Mouse (Mus musculus): ENCODE data around the gene Ccnk. TPM values are rescaled to one million over a fixed set of nuclear protein-coding genes. Genes with fewer than 3 reads are reported as not detected.

The Ccnk gene
- polyA plus RNA-seq, 1 experiment from 2014 or later = 2.0 TPM

DNA sequence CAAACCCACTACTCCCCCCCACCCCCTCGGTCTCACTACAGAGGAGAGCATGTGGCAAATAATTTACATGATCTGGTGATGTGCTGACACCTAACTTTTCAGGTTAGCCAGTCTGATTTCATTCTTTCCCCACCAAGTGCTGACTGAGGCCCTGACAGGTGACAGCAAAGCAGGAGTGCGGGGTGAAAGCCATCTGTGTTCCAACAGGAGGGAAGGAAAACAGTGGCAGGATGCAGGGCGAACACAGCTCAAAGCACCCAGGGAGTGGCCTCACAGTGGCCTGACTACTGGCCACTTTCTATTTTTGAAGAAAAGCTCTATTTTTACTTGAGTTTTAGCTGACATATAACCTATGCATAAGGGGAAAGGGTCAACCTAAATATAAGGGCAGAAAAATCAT lies 15.7 kb upstream of the Ccnk start:
- Histone ChIP-seq H3K27ac (ENCODE audit: poor library complexity, severe bottlenecking) (no peak overlapping the region), H3K9me3 (replicated peaks) (no peaks in the 10 kb centered on the region), H3K27me3 (replicated peaks) (no peaks in the 10 kb centered on the region), H3K4me1 (replicated peaks) (peaks cover 17% of the 10 kb centered on the region), H3K4me2 (no peak overlapping the region), H3K36me3 (peaks cover 42% of the 10 kb centered on the region), H3K4me3 (no peak overlapping the region), H3K9ac (no peak overlapping the region)
- 75% methylated on average over 3 of the region's 3 CpGs for WGBS
- no peak for ATAC-seq (ENCODE audit: insufficient number of reproducible peaks, low FRiP score)

DNA sequence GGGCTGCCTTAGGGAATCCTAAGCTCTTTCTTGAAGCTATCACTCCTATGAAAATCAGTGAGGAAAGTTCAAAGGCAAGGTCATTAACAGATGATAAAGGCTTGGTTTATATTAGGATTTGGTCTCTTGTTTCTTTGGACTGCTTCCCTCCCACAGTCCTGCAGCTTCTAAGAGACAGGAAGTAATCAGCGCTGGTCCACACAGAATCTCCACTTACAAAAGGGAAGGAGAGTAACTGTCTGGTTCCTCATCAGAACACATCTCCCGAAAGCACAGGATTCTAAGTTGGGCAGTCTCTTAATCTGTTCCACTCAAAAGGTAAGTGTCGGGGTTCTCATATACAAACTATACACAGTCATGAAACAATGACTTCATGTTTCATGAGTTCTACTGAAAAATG lies 10.5 kb upstream of the Ccnk start:
- Histone ChIP-seq H3K27ac (ENCODE audit: poor library complexity, severe bottlenecking) (no peak overlapping the region), H3K36me3 (peaks cover 4% of the 10 kb centered on the region), H3K9me3 (replicated peaks) (no peaks in the 10 kb centered on the region), H3K27me3 (replicated peaks) (no peaks in the 10 kb centered on the region), H3K4me3 (no peak overlapping the region), H3K9ac (no peak overlapping the region), H3K4me2 (no peak overlapping the region), H3K4me1 (replicated peaks) (peaks cover 41% of the 10 kb centered on the region)
- no peak for ATAC-seq (ENCODE audit: insufficient number of reproducible peaks, low FRiP score)
- WGBS = 57% methylated on average over 3 of the region's 3 CpGs

DNA sequence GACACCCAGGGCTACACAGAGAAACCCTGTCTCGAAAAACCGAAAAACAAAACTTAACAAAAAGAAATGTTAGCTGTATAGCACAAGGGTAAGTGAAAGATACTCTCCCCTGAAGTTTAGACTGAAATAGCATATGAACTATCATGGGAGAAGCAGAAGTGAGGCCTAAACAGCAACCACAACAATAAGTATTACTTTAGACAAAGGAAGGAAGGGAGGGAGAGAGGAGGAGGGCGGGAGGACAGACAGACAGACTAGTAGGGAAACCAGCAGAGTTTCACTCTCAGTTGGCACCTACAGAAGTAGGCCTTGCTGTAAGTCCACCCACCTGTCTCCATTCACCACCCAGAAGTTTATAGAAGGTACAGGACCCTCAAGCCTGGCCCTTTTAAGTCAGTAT lies 8.9 kb upstream of the Ccnk start:
- Histone ChIP-seq H3K27ac (ENCODE audit: poor library complexity, severe bottlenecking) (no peak overlapping the region), H3K9ac (no peak overlapping the region), H3K4me3 (no peak overlapping the region), H3K9me3 (replicated peaks) (no peaks in the 10 kb centered on the region), H3K4me2 (no peak overlapping the region), H3K27me3 (replicated peaks) (no peaks in the 10 kb centered on the region), H3K4me1 (replicated peaks) (peaks cover 45% of the 10 kb centered on the region), H3K36me3 (no peaks in the 10 kb centered on the region)
- no peak for ATAC-seq (ENCODE audit: insufficient number of reproducible peaks, low FRiP score)
- 86% methylated on average over 3 of the region's 3 CpGs for WGBS

DNA sequence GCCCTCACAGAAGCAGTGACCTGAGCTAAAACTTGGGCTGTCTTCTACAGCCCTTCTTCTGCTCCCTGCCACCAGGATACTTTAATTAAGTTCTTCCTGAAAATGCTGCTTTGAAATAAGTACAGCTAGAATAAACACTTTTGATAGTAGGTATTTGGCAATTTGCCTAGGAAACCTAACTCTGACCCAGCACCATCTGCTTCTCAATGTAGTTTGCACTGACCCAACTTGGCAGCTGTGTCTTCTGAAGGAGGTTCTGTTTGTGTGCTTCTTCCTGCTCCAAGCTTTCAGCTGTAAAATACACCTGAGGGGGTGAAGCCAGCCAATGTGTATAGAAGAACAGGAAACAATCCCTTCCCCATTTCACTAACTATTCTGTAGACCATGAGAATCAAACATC lies 8.0 kb upstream of the Ccnk start:
- no peak overlapping the region for H3K4me3 ChIP-seq
- no peaks in the 10 kb centered on the region for H3K36me3 ChIP-seq
- H3K27ac ChIP-seq (ENCODE audit: poor library complexity, severe bottlenecking) = no peak overlapping the region
- H3K9me3 ChIP-seq (replicated peaks) = no peaks in the 10 kb centered on the region
- peaks cover 43% of the 10 kb centered on the region for H3K4me1 ChIP-seq (replicated peaks)
- H3K9ac ChIP-seq = no peak overlapping the region
- no peaks in the 10 kb centered on the region for H3K27me3 ChIP-seq (replicated peaks)
- no peak for ATAC-seq (ENCODE audit: insufficient number of reproducible peaks, low FRiP score)
- H3K4me2 ChIP-seq = no peak overlapping the region

DNA sequence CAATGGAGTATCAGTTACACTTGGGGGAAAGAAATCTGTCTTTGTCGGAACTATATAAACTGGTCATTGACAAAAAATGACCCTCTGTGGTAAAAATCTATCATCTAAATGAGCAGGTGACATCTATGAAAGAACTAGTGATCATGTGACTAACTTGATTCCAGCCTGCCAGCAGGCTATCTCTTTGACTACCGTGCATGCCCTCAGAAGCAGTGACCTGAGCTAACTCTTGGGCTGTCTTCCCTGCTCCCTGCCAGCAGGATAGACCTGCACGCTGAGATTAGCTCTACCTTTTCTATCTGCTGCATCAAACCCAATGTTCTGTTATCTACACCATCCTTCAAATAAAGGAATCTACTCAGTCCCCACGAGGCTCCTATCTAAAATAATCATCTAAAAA lies 6.7 kb upstream of the Ccnk start:
- H3K4me1 ChIP-seq (replicated peaks) = peaks cover 47% of the 10 kb centered on the region
- no peak overlapping the region for H3K9ac ChIP-seq

DNA sequence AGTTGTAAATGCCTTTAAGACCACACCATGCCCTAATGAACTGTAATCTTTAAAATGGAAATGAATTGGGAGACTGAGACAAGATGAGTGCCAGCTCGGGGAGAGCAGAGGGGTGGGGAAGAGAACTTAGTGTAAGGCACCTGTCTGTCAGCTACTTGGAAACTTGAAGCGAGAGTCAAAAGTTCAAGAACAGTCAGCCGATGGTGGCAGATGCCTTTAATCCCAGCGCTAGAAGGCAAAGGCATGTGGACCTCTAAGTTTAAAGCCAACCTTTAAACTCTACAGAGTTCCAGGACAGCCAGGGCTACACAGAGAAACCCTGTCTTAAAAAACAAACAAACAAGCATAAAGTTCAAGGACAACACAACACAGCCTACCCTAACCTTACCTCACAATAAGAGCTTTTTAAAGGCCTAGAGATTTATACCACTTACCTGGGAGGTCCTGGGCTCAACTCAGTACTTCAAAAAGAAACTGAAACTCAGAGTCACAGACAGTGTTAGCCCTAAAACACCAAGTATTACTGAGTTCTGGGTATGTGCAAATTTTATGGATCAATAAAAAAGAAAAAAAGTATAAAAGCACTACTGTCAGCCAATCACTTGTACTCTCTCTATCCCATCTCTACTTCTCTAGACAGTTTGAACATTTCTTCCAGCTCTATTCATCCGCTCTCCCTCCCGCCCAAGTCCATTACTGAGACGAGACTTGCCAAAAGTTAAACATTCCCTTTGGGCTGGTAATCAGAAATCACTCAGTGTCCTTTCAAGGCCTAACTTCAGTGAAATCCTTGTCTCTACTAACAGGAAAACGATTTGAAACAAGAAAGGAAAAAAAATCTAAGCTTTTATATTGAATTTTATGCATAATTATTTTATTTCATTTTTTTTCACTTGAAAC lies 4.5 kb upstream of the Ccnk start:
- Histone ChIP-seq H3K9me3 (replicated peaks) (no peaks in the 10 kb centered on the region), H3K4me2 (no peak overlapping the region), H3K27ac (ENCODE audit: poor library complexity, severe bottlenecking) (no peak overlapping the region), H3K27me3 (replicated peaks) (no peaks in the 10 kb centered on the region), H3K4me1 (replicated peaks) (peaks cover 38% of the 10 kb centered on the region), H3K4me3 (no peak overlapping the region), H3K36me3 (no peaks in the 10 kb centered on the region), H3K9ac (no peak overlapping the region)
- ATAC-seq (ENCODE audit: insufficient number of reproducible peaks, low FRiP score) = no peak
- WGBS = 63% methylated on average over 8 of the region's 8 CpGs

More for the DNA sequence above, 6.7 kb upstream of the Ccnk start:
- Histone ChIP-seq H3K36me3 (no peaks in the 10 kb centered on the region), H3K4me3 (no peak overlapping the region), H3K27ac (ENCODE audit: poor library complexity, severe bottlenecking) (no peak overlapping the region), H3K27me3 (replicated peaks) (no peaks in the 10 kb centered on the region), H3K9me3 (replicated peaks) (no peaks in the 10 kb centered on the region), H3K4me2 (no peak overlapping the region)
- 58% methylated on average over 4 of the region's 4 CpGs for WGBS
- no peak for ATAC-seq (ENCODE audit: insufficient number of reproducible peaks, low FRiP score)

DNA sequence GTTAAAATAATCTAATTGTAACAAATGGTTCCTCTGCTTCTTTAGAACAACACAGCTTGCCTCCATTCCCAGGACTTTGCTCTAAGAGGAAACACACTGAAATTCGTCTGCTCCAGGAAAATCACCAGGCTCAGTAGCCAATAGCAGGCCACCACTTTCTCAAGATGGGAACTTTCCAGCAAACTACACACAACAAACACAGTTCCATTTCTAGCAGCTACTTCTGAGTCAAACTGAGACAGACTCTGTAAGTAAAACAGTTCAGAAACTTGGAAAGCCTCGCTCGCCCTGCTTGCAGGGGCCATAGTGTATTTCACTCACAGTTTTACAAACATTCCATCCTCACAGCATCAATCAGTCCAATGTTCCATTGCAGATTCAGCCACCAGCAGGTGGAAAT lies 3.0 kb upstream of the Ccnk start:
- 0 out of 2 replicates have a peak overlapping the region, but pooled peaks have one; percentile 21 for H3K27ac ChIP-seq (ENCODE audit: poor library complexity, severe bottlenecking)
- no peaks in the 10 kb centered on the region for H3K27me3 ChIP-seq (replicated peaks)
- no peak overlapping the region for H3K4me3 ChIP-seq
- H3K9me3 ChIP-seq (replicated peaks) = no peaks in the 10 kb centered on the region
- H3K4me1 ChIP-seq (replicated peaks) = peaks cover 39% of the 10 kb centered on the region
- no peak for ATAC-seq (ENCODE audit: insufficient number of reproducible peaks, low FRiP score)
- 76% methylated on average over 3 of the region's 3 CpGs for WGBS
- no peak overlapping the region for H3K4me2 ChIP-seq
- no peaks in the 10 kb centered on the region for H3K36me3 ChIP-seq
- no peak overlapping the region for H3K9ac ChIP-seq

DNA sequence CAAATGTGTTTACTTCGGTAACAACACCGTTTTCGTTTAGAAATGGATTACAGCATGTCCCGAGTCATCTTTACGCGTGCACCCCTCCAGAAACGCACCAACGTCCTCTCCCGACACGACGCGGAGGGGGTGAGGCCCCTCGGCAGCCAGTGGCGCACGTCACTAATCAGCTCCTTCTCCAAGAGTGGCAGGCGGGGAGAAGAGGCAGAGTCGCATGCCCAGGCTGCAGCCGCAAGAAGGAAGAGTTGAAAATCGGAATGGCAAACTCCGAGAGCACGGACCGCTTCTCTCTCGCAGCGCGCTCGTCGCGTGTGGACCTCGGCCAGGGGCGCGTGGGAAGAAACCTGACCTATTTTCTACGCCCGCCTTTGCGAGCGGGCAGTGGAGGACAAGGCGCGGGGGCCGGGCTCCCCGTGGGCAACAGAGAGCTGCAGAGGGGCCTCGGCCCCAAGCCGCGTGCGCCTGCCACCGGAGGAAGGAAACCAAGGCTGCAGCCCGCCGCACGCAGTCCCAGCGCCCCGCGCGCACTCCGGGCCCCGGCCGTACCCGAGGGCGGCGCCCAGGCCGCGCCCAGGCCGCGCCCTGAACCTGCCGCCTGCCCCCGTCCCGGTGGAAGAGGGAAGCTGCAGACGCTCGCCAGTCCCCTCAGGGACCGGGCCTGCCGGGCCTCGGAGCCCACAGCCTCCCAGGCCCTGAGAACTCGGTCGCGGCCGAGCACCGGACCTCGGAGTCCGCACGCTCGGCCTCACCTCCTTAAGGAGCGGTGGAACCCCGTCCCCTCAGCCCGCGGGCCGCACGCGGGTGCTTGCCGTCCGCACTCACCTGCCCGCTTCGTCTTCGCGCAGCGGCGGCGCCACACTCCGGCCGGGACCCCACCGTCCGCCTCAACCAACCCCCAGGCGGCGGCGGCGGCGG lies 791 bp upstream of the Ccnk start:
- Histone ChIP-seq H3K36me3 (peaks cover 9% of the 10 kb centered on the region), H3K27ac (ENCODE audit: poor library complexity, severe bottlenecking) (peak overlapping the region; percentile 83), H3K27me3 (replicated peaks) (no peaks in the 10 kb centered on the region), H3K9me3 (replicated peaks) (no peaks in the 10 kb centered on the region), H3K9ac (peak overlapping the region; percentile 98), H3K4me1 (replicated peaks) (peaks cover 29% of the 10 kb centered on the region), H3K4me3 (peak overlapping the region; percentile 78), H3K4me2 (peak overlapping the region; percentile 84)
- peak; percentile 58 for ATAC-seq (ENCODE audit: insufficient number of reproducible peaks, low FRiP score)
- under 1% methylated on average over 93 of the region's 103 CpGs for WGBS

DNA sequence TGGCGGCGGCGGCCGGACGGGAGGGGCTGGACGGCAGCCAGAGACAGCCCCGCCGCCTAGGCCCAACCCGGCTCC lies 296 bp upstream of the Ccnk start, which contains the start of gene Setd3:
Setd3 (minus strand) TSS at position 69 of the 75 bp plus-strand sequence.
- peak within 1 kb of the TSS; percentile 98 for H3K9ac ChIP-seq
- H3K4me3 ChIP-seq = peak within 1 kb of the TSS; percentile 78
- no peak for ATAC-seq (ENCODE audit: insufficient number of reproducible peaks, low FRiP score)
- peaks cover 14% of the 10 kb centered on the region for H3K36me3 ChIP-seq
- peak within 1 kb of the TSS; percentile 88 for H3K4me2 ChIP-seq
- WGBS = 0% methylated on average over 7 of the region's 9 CpGs
- H3K4me1 ChIP-seq (replicated peaks) = peaks cover 29% of the 10 kb centered on the region
- no peaks in the 10 kb centered on the region for H3K27me3 ChIP-seq (replicated peaks)
- H3K9me3 ChIP-seq (replicated peaks) = no peaks in the 10 kb centered on the region
- peak within 1 kb of the TSS; percentile 83 for H3K27ac ChIP-seq (ENCODE audit: poor library complexity, severe bottlenecking)

DNA sequence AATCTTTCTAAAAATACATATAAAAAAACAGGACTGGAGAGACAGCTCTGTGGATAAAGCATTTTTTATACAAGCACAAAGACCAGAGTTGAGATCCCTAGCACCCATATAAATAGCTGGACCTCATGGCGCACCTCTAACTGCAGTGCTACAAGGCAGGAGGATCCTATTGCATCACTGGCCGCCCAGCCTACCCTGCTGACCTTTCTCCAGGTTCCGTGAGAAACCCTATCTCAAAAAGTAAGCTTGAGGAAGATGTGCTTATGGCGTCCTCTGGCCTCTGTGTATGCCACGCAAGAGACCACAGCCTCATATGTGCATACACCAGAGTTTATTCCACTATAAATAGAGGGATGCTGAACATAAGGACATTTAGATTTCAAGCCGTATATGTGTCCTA lies 2.3 kb downstream of the Ccnk start:
- Histone ChIP-seq H3K27ac (ENCODE audit: poor library complexity, severe bottlenecking) (no peak overlapping the region), H3K27me3 (replicated peaks) (no peaks in the 10 kb centered on the region), H3K4me1 (replicated peaks) (peaks cover 19% of the 10 kb centered on the region), H3K9ac (no peak overlapping the region), H3K4me2 (no peak overlapping the region), H3K9me3 (replicated peaks) (no peaks in the 10 kb centered on the region), H3K36me3 (peaks cover 31% of the 10 kb centered on the region), H3K4me3 (no peak overlapping the region)
- WGBS = 90% methylated on average over 6 of the region's 6 CpGs
- no peak for ATAC-seq (ENCODE audit: insufficient number of reproducible peaks, low FRiP score)

DNA sequence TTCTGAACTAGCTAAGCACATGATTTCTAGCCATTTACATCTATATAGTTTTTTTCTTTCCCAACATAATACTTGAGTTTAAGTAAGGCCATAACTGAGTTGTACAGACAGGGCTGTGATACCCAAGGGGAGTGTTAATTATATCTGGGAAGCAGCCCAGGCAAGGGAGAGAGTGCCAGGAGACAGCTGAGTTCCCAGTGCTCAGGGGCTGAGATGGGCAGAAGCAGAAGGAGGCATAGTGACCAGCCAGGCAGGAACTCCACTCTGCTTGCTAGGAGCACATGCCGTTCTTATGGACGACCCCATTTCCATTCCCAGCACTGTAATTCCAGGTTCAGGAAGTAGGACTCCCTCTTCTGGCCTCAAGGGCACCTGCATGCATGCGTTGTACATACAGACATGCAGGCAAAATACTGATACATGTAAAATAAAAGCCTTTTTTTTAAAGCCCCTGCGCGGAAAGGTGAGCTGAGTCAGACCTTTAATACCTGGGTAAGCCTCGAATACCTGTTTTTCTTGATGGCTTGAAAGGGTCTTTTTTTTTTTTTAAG lies 8.2 kb downstream of the Ccnk start:
- H3K9ac ChIP-seq = no peak overlapping the region
- ATAC-seq (ENCODE audit: insufficient number of reproducible peaks, low FRiP score) = no peak
- no peak overlapping the region for H3K4me3 ChIP-seq
- H3K4me2 ChIP-seq = no peak overlapping the region
- no peaks in the 10 kb centered on the region for H3K9me3 ChIP-seq (replicated peaks)
- WGBS = 91% methylated on average over 6 of the region's 6 CpGs
- H3K4me1 ChIP-seq (replicated peaks) = no peaks in the 10 kb centered on the region
- no peaks in the 10 kb centered on the region for H3K27me3 ChIP-seq (replicated peaks)
- H3K27ac ChIP-seq (ENCODE audit: poor library complexity, severe bottlenecking) = no peak overlapping the region
- H3K36me3 ChIP-seq = peaks cover 77% of the 10 kb centered on the region

Data from heart, embryonic 12.5 days (tissue).